Mouse (Mus musculus) urinary bladder, adult 18-20 months (tissue): Measurements from ENCODE around the gene Arfip2.

Source experiments
- DNase-seq, 2 experiments: peaks; one replicate each; pipeline ENCODE4 v3.0.0; 2022; ENCODE audit warnings: low spot score in 2 of 2, mixed read lengths in 2 of 2

Arfip2 gene

DNA sequence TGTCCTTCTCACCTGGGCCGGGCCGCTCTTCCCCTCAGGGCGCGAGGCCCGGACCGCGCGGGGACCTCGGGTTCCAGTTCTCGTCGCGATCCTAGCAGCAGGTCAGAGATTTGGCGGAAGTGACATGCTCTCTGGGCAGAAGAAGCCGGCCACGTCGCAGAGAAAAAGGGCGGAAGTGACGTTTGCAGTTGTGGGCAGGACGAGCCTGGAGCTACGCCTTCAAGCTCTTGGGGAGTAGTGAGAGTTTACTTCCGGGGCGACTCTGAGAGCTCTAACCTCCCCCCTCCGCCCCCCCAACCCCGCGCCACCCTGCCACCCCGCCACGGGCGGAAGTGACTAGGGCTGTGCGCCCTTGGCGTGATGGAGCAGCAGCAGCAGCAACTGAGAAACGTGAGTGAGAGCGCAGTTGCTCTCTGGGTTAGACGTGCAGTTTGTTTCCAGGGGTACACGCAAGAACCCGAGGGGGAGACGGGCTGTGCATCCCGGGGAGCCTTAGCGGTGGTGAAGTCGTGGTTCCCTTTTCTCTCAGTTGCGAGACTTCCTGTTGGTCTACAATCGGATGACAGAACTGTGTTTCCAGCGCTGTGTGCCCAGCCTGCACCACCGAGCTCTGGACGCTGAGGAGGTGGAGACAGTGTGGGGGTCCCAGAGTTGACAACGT lies at the start of gene Arfip2, which contains the start of gene Gm45799:
Arfip2 (minus strand) TSS at position 184 of the 661 bp plus-strand sequence.
Gm45799 (plus strand) TSS at position 320 of the 661 bp plus-strand sequence.
- DNase-seq = peak; percentile 91 to 97

GRCm38 (mm10) chr7:105685541-105686197 lies 45.5 kb upstream of the Arfip2 start:
- DNase-seq = no peak

DNA sequence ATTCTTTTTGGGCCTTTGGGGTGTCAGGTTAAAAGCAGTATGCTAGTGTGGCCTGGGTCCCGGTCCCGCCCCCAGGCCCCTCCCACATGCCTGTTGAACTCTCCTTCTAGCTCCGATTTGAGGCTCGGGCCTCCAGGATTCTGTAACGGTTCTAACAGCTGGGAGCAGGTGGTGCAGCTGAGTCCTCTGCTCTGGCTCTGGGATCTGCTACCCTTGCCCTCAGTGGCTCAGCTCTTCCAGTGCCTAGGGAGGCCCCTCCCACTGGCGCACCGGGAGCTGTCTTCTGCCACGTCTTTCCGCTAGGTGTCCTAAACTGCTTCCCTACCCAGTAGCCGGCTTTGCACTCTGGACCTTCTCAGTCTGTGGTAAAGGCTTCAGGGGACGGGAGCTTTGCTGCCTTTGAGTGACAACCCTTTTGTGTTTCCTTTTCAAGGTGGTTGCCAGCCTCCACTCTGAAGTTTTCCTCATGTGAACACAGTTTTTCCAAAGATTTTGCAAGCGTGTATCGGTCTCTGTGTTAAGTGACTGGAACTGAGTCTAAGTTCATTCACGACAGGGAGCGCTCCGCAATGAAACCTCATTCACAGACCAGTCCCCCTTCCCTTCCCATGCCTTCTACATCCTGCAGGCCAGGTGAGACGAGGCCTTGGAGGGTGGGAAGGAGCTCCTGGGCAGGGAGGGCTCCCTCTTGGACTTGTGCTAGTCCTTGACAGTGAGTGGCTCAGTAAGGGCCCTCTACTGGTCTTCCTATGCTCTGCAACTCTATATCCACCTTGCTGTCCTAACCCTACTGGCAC lies 10.6 kb upstream of the Arfip2 start, which contains the start of gene Dnhd1:
Dnhd1 (plus strand) TSS at position 189 of the 797 bp plus-strand sequence.
- DNase-seq = peak; percentile 61 to 64

GRCm38 (mm10) chr7:105641936-105642335 lies 1.7 kb upstream of the Arfip2 start:
- no peak for DNase-seq

GRCm38 (mm10) chr7:105640894-105641255 lies 659 bp upstream of the Arfip2 start:
- DNase-seq = peak in 1 of 2 experiments; percentile 33

DNA sequence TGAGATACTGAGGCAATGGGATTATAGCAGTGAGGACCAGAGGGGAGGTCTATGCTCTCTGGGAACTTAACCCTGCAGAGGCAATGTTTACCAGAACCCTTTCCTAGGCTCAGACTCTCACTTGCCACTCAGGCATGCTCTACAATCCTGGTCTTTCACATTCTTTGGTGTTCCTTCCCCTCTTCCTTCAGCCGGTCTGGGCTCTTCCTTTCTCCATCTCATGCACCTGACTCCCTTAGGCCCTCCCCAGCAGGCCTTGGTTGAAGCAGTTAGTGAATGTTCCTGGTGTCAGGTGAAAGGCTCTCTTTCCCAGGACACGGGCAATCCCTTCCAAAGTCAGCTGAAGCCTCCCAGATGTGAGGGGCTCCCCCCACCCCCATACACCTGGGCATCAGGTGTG lies 460 bp downstream of the Arfip2 start, which contains the start of gene Timm10b:
Timm10b (plus strand) TSS at position 301 of the 400 bp plus-strand sequence.
- DNase-seq = no peak

GRCm38 (mm10) chr7:105639304-105639703 lies 912 bp downstream of the Arfip2 start:
- no peak for DNase-seq

GRCm38 (mm10) chr7:105638776-105639175 lies 1.4 kb downstream of the Arfip2 start:
- DNase-seq = no peak

DNA sequence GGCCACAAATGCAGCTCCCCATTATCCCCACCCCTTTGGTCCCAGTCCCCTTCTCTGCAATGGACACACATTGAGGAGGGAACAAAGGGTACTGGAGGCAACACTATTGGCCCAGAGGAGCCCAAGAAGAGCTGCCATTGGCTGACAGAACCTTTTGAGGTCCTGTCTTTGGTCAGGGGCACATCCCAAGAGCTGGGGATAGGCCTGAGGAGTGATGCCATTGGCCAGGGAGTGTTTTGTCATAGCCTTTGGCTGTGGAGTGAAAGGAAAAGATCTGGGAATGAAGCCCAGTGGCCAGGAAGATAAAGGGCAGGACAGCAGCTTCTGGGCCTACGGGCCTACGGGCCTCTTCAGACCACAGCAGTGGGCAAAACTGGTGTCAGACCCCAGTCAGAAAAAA lies 4.5 kb downstream of the Arfip2 start:
- no peak for DNase-seq

GRCm38 (mm10) chr7:105634272-105634920 lies 5.8 kb downstream of the Arfip2 start:
- DNase-seq = no peak

- no peak for DNase-seq
Measured at GRCm38 (mm10) chr7:105633801-105634135, 6.4 kb downstream of the Arfip2 start.

DNA sequence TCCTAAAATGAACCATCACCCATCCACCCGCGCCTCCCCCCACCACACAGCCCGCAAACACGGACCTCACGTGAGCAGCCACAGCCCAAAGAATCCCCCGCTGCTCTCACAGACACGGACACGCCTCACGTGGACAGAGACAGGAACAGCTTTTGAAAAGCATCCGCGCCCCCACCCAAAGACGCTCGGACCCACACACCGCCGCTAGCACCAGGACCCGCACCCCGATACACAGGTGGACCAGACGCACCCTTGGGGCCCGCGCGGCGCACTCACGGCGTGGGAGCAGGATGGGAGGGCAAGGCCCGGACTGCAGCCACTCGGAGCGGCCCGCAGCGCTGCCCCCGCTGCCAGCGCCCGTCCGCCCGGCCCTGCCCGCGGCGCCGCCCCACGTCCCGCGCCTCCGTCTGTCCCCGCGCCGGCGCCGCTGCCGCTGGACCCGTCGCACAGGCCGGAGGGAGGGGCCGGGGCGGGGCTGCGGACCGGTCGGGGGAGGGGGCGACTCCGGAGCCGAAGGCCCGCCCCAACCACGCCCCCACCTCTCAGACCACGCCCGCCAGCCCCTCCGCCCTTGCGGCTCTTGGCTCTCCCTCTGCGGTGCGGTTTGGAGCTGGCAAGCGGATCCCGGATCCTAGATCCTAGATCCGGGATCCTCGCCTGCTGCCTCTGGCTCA lies 7.0 kb downstream of the Arfip2 start, which contains the start of gene Trim3:
Trim3 (minus strand) TSS at position 445 of the 674 bp plus-strand sequence.
- DNase-seq = peak; percentile 87 to 90

DNA sequence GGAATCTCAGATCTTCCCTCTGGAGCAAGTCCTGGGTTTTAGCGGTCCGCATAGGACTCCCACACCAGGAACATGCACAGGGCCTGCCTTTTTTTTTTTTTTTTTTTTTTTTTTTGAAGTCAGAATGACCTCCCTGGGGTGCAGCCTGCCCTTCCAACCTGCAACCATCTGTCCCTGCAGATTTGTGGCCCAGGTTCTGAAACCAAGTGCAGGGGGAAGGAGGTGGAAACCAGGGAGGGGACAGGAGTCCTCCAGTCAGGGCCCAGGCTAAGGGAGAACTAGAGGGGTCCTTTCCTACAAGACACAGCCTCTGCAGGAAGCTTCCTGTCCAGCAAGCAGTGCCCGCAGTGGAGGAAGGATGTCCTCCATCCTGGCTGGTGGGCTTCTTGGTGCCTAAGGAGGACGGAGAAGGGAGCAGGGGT lies 7.7 kb downstream of the Arfip2 start:
- no peak for DNase-seq

DNA sequence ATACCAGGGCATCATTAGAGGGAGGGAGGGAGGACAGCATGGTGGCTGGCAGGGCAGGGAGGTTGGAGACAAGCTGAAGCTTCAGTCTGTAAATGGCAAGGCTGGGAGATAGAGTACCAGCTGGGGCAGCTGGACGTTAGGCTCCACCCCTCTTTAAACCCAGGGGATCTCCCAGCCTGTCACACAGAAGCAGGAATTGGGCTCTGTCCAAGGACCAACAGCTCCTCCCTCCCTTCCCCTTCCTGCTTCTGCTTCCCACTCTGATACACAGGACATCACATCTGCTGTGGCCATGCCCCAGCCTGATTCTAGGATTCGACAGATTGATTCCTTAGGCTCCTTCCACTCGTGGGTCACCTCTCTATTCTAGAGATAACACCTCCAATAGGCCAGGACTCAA lies 11.6 kb downstream of the Arfip2 start:
- no peak for DNase-seq

DNA sequence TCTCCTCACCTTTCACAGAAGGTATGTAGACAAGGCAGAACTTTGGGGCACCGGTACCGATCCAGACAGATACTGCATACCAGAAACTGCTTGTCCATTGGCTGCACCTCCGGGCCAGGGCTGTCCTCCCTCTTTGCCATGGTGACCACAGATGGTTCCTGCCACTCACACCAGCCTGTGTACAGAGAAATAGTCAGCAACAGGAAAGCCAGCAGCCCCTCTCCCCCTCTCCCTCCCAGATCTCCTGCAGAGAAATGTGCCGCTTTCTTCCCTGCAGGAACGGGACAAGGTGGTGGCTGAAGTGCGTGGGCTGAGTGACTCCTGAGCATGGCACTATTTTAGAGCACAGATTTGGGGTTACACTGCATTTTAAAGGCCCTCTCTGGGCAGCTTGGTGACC lies 14.8 kb downstream of the Arfip2 start:
- no peak for DNase-seq

- no peak for DNase-seq
Measured at GRCm38 (mm10) chr7:105621646-105622292, 18.4 kb downstream of the Arfip2 start.

DNA sequence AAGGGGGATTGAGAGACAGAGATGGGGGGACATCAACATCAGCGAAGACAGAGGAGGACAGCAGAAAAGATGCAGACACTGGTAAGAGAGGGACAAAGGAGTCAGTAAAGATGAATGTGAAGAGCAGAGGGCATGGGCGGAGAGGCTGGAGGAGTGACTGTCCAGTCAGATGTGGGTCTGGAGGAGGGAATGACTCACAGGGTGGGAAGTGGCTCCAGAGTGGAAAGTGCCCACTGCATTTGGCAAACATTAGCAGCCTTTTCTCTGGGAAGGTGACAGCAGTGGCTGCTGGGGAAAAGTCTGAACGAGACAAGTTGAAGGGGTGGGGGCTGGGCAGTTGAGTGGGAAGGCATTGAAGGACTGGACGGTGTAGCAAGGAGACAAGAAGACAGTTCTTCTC lies 19.2 kb downstream of the Arfip2 start:
- DNase-seq = no peak

GRCm38 (mm10) chr7:105619701-105620100 lies 20.5 kb downstream of the Arfip2 start:
- DNase-seq = no peak

- DNase-seq = no peak
Measured at GRCm38 (mm10) chr7:105617810-105618209, 22.4 kb downstream of the Arfip2 start.

- no peak for DNase-seq
Measured at GRCm38 (mm10) chr7:105616561-105616960, 23.7 kb downstream of the Arfip2 start.

DNA sequence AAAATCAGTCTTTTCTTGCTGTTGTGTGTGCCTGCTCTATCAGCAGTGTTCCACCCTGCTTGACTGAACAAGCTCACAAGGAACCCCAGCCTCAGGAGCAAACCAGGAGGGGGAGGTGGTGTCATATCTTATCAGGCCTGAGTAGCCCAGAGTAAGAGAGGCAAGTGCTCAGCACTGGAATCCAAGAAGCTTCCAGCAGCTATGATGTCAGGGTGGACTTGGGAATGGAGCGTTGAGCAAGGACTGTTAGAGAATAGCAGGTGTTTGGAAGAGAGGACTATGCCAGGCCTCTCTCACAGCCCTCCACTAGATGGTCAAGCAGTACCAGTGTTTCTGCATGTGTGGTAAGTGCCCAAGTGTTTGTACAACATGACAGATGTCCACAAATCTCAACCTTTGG lies 24.5 kb downstream of the Arfip2 start:
- DNase-seq = no peak
